Mouse (Mus musculus): ENCODE results near the gene Rab4b. TPM values are rescaled to one million over a fixed set of nuclear protein-coding genes. Genes with fewer than 3 reads are reported as not detected.

The Rab4b gene
- polyA plus RNA-seq (2015; fragmentation: Nextera tagmentation; extraction: Ambion mirVana): 96.2 and 103 TPM in 2 replicates

DNA sequence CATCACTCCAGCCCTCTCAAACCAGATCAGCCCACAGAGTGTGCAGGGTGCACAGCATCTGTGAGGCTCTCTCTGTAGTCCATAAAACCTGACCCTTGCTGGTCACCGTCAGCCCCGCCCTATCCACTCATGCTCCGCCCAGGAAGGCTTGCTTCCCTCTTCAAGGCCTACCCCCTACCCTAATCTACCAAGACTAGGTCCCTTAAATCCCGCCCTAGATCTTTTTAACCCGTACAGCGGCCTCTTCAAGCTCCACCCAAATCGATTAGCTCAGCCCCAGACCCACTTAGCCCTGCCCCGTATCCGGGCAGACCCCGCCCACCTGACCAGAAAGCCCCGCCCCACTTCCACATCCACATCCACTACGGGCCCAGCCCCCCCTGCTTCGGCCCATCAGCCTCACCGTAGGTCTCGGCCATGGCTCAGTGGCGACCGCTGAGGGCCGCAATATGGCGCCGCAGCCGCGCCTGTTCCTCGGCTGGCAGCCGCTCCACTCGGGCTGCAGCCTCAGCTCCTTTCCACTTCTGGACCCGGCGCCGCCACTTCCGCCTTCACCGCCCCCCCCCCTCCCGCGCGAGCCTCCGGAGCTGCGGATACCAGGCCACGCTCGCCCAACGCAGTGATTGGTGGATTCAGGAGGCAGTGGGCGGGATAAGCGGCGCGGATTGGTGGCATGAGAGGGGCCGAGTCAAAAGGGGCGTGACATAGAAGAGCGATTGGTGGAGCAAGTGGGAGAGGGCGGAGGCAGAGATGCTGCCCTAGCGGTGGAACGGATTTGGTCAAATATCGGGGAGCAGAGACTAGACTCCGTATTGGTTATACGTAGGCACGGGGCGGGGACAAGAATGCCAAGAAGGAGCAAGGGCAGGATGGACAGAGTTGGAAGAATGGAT lies at the start of gene Rab4b:
Gene Rab4b, minus strand, starts transcription at position 573 of the 893 bp plus-strand sequence.
- peak within 1 kb of the TSS; percentile 66 for H3K4me2 ChIP-seq (replicated peaks; ENCODE audit: low read depth)
- peak; percentile 98 for ATAC-seq
- peak within 1 kb of the TSS; percentile 81 for H3K4me3 ChIP-seq (ENCODE audit: low read depth, low read length)
- H3K9ac ChIP-seq (ENCODE audit: low read depth, low read length): peak within 1 kb of the TSS; percentile 65
- under 1% methylated on average over 53 of the region's 53 CpGs for WGBS
- H3K4me1 ChIP-seq (replicated peaks; ENCODE audit: control insufficient read depth, insufficient read depth, low read length): no peaks in the 10 kb centered on the region
- TF ChIP-seq CTCF (IDR thresholded peaks at IDR 0.05; ENCODE audit: low read depth): peak; percentile 80
- peak within 1 kb of the TSS; percentile 95 for H3K27ac ChIP-seq (ENCODE audit: low read depth, low read length)
- peaks cover 17% of the 10 kb centered on the region; the same call in 1 of the 2 replicates for H3K36me3 ChIP-seq (ENCODE audit: control insufficient read depth, insufficient read depth)
- H3K9me3 ChIP-seq (ENCODE audit: control insufficient read depth): no peaks in the 10 kb centered on the region
- H3K27me3 ChIP-seq (replicated peaks; ENCODE audit: control insufficient read depth, insufficient read depth, low read length): no peaks in the 10 kb centered on the region

DNA sequence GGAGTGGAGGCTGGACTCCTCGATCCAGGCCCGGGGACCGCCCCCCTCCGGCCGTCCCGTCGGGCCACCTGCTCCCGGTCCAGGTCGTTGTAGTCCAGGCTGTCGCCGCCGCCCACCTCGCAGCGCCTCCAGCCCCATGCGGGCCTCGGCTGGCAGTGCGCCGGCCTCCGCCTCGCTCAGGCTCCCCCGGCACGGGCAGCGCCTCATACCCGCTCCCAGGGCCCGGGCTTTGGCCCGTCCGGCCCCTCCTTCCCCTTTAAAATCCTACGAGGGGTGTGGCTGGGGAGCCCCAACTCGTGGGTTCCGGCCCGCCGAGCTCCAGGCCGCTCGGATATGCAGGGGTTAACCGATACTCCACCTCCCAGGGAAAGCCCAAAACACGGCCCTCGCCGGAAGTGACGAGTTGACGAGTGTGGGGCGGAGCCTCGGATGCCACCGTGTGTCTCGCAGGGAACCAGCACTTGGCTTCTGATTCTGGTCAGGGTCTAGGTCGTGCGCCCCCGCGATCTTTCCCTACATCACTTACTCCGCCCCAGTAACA lies 49.7 kb upstream of the Rab4b start, which contains the start of gene Itpkc:
Gene Itpkc, minus strand, starts transcription at position 381 of the 541 bp plus-strand sequence.
- Histone ChIP-seq H3K4me3 (ENCODE audit: low read depth, low read length) (peak within 1 kb of the TSS; percentile 90), H3K4me2 (replicated peaks; ENCODE audit: low read depth) (peak within 1 kb of the TSS; percentile 82), H3K4me1 (replicated peaks; ENCODE audit: control insufficient read depth, insufficient read depth, low read length) (0 out of 2 replicates have a peak, but pooled peaks cover 8% of the 10 kb centered on the region), H3K9me3 (ENCODE audit: control insufficient read depth) (no peaks in the 10 kb centered on the region), H3K9ac (ENCODE audit: low read depth, low read length) (peak within 1 kb of the TSS; percentile 82), H3K27me3 (replicated peaks; ENCODE audit: control insufficient read depth, insufficient read depth, low read length) (no peaks in the 10 kb centered on the region), H3K27ac (ENCODE audit: low read depth, low read length) (peak within 1 kb of the TSS; percentile 94), H3K36me3 (ENCODE audit: control insufficient read depth, insufficient read depth) (no peaks in the 10 kb centered on the region)
- under 1% methylated on average over 49 of the region's 49 CpGs for WGBS
- ATAC-seq: peak; percentile 71
- TF ChIP-seq CTCF (IDR thresholded peaks at IDR 0.05; ENCODE audit: low read depth): peak; percentile 15; the same call in 1 of the 2 replicates

- H3K4me1 ChIP-seq (replicated peaks; ENCODE audit: control insufficient read depth, insufficient read depth, low read length): 0 out of 2 replicates have a peak, but pooled peaks cover 8% of the 10 kb centered on the region
- peak overlapping the region; percentile 82 for H3K4me2 ChIP-seq (replicated peaks; ENCODE audit: low read depth)
Observed at GRCm38 (mm10) chr7:27227676-27228075, 49.0 kb upstream of the Rab4b start.

GRCm38 (mm10) chr7:27227276-27227675 lies 48.6 kb upstream of the Rab4b start:
- peak overlapping the region; percentile 94 for H3K27ac ChIP-seq (ENCODE audit: low read depth, low read length)
- no peak for TF ChIP-seq CTCF (IDR thresholded peaks at IDR 0.05; ENCODE audit: low read depth)
- no peaks in the 10 kb centered on the region for H3K36me3 ChIP-seq (ENCODE audit: control insufficient read depth, insufficient read depth)
- H3K9me3 ChIP-seq (ENCODE audit: control insufficient read depth): no peaks in the 10 kb centered on the region
- peak overlapping the region; percentile 90 for H3K4me3 ChIP-seq (ENCODE audit: low read depth, low read length)
- no peak for ATAC-seq
- H3K4me1 ChIP-seq (replicated peaks; ENCODE audit: control insufficient read depth, insufficient read depth, low read length): 0 out of 2 replicates have a peak, but pooled peaks cover 8% of the 10 kb centered on the region
- H3K9ac ChIP-seq (ENCODE audit: low read depth, low read length): peak overlapping the region; percentile 82
- 18% methylated on average over 9 of the region's 9 CpGs for WGBS
- no peaks in the 10 kb centered on the region for H3K27me3 ChIP-seq (replicated peaks; ENCODE audit: control insufficient read depth, insufficient read depth, low read length)
- peak overlapping the region; percentile 82 for H3K4me2 ChIP-seq (replicated peaks; ENCODE audit: low read depth)

More at GRCm38 (mm10) chr7:27227676-27228075, 49.0 kb upstream of the Rab4b start:
- peak overlapping the region; percentile 94 for H3K27ac ChIP-seq (ENCODE audit: low read depth, low read length)
- H3K27me3 ChIP-seq (replicated peaks; ENCODE audit: control insufficient read depth, insufficient read depth, low read length): no peaks in the 10 kb centered on the region
- H3K4me3 ChIP-seq (ENCODE audit: low read depth, low read length): peak overlapping the region; percentile 90
- no peak for ATAC-seq
- 1% methylated on average over 10 of the region's 10 CpGs for WGBS
- peak overlapping the region; percentile 82 for H3K9ac ChIP-seq (ENCODE audit: low read depth, low read length)
- no peak for TF ChIP-seq CTCF (IDR thresholded peaks at IDR 0.05; ENCODE audit: low read depth)
- H3K9me3 ChIP-seq (ENCODE audit: control insufficient read depth): no peaks in the 10 kb centered on the region
- no peaks in the 10 kb centered on the region for H3K36me3 ChIP-seq (ENCODE audit: control insufficient read depth, insufficient read depth)

DNA sequence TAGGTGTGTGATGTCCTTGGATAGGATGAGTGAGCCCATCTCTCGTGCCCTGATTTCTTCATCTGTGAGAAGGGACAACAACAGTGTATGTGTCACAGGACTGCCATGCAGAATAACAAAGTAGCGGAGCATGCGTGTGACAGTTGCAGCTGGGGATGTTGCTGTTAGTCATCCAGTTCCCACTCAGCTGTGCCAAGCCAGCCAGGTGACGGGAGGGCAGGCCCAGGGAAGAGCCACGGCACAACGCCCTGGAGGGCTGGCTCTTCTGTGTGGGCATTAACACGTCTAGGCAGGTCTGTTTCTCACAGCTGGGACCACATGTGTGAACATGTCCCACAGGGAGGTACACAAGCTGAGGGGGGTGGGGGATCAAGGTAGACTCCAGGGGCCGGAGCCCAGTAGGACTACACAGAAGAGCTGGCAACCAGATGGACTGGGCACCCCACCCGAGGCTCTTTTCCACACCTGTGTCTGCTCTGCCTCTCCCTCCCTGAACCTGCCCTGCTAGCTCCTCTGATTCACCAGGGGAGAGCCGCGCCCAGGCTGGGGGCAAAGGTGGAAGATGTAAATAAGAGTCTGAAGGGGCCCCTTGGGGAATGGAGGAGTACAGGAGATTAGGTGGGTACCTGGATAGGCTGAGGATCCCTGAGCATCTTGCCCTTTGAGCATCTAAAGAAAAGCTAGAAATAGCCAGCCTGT lies 46.3 kb upstream of the Rab4b start:
- Histone ChIP-seq H3K27ac (ENCODE audit: low read depth, low read length) (peak overlapping the region; percentile 94), H3K9ac (ENCODE audit: low read depth, low read length) (peak overlapping the region; percentile 37), H3K9me3 (ENCODE audit: control insufficient read depth) (no peaks in the 10 kb centered on the region), H3K27me3 (replicated peaks; ENCODE audit: control insufficient read depth, insufficient read depth, low read length) (no peaks in the 10 kb centered on the region), H3K4me1 (replicated peaks; ENCODE audit: control insufficient read depth, insufficient read depth, low read length) (0 out of 2 replicates have a peak, but pooled peaks cover 8% of the 10 kb centered on the region), H3K36me3 (ENCODE audit: control insufficient read depth, insufficient read depth) (0 out of 2 replicates have a peak, but pooled peaks cover 6% of the 10 kb centered on the region), H3K4me2 (replicated peaks; ENCODE audit: low read depth) (peak overlapping the region; percentile 82), H3K4me3 (ENCODE audit: low read depth, low read length) (peak overlapping the region; percentile 90)
- no peak for TF ChIP-seq CTCF (IDR thresholded peaks at IDR 0.05; ENCODE audit: low read depth)
- ATAC-seq: peak; percentile 88
- WGBS: 35% methylated on average over 11 of the region's 11 CpGs

All from intestine, postnatal 0 days (tissue).